Mouse (Mus musculus) cortical plate, adult 2 months (tissue): ENCODE data around the gene Mmd. TPM values are rescaled to one million over a fixed set of nuclear protein-coding genes. Genes with fewer than 3 reads are reported as not detected.

Experiments used
- H3K27ac ChIP-seq: fragments of 200-500 bp; 2 replicates; pipeline ENCODE4 v1.5.1; 2012; ENCODE audit warnings: low read length, control low read depth, inconsistent platforms; ENCODE audit not compliant: insufficient read depth
- H3K4me1 ChIP-seq: fragments of 200-500 bp; 2 replicates; pipeline ENCODE4 v1.6.1; 2011; ENCODE audit warnings: low read length; ENCODE audit not compliant: control insufficient read depth, insufficient read depth
- H3K4me3 ChIP-seq: fragments of 200-500 bp; 2 replicates; pipeline ENCODE4 v1.5.1; 2011; ENCODE audit warnings: mild to moderate bottlenecking, low read length, control low read depth; ENCODE audit not compliant: insufficient read depth
- CTCF ChIP-seq: fragments of 200-500 bp; IDR thresholded peaks from 2 replicates; pipeline ENCODE4 v1.5.1; 2011; ENCODE audit warnings: mild to moderate bottlenecking, control low read depth, low read length; ENCODE audit not compliant: insufficient read depth; ENCODE audit errors: extremely low read depth
- POLR2A ChIP-seq: fragments of 200-500 bp; IDR thresholded peaks from 2 replicates; pipeline ENCODE4 v1.6.1; 2011; ENCODE audit warnings: mild to moderate bottlenecking, low read length, control low read depth; ENCODE audit not compliant: insufficient read depth; ENCODE audit errors: extremely low read depth
- polyA plus RNA-seq: library from polyadenylated mRNA; depleted of rRNA; stranded (reverse); fragments of >200 nt; gene quantifications from 2 replicates; pipeline ENCODE4 v1.2.3, GENCODE M21; 2012; rRNA removed

The Mmd gene
- 164 and 173 TPM in 2 replicates for polyA plus RNA-seq

- Histone ChIP-seq H3K4me1 (peaks cover 6% of the 10 kb centered on the region), H3K27ac (peak within 1 kb of the TSS; percentile 93), H3K4me3 (peak within 1 kb of the TSS; percentile 90)
- TF ChIP-seq CTCF, result no peak
- TF ChIP-seq POLR2A, result peak; percentile 99
These were observed at the start of gene Mmd for GRCm38 (mm10) chr11:90249025-90249650. Gene Mmd (plus strand): TSS chr11:90249456.

- TF ChIP-seq POLR2A, result no peak
- no peak for TF ChIP-seq CTCF
- Histone ChIP-seq H3K4me3 (no peak overlapping the region), H3K27ac (no peak overlapping the region)
These were observed 48.4 kb upstream of the Mmd start for GRCm38 (mm10) chr11:90200826-90201225.

GRCm38 (mm10) chr11:90214246-90214645, 35.0 kb upstream of the Mmd start:
- H3K4me1 ChIP-seq, result no peaks in the 10 kb centered on the region
- TF ChIP-seq POLR2A, result no peak
- TF ChIP-seq CTCF, result no peak
- H3K4me3 ChIP-seq, result no peak overlapping the region
- H3K27ac ChIP-seq, result no peak overlapping the region

More at GRCm38 (mm10) chr11:90200826-90201225, 48.4 kb upstream of the Mmd start:
- no peaks in the 10 kb centered on the region for H3K4me1 ChIP-seq

GRCm38 (mm10) chr11:90220022-90220645, 29.1 kb upstream of the Mmd start:
- Histone ChIP-seq H3K4me3 (no peak overlapping the region), H3K27ac (no peak overlapping the region), H3K4me1 (no peaks in the 10 kb centered on the region)
- TF ChIP-seq POLR2A (no peak), CTCF (no peak)

- Histone ChIP-seq H3K4me3 (no peak overlapping the region), H3K4me1 (no peaks in the 10 kb centered on the region), H3K27ac (no peak overlapping the region)
- TF ChIP-seq CTCF (no peak), POLR2A (no peak)
These were observed 28.5 kb upstream of the Mmd start for GRCm38 (mm10) chr11:90220750-90221149.

- TF ChIP-seq CTCF (no peak), POLR2A (no peak)
- Histone ChIP-seq H3K4me3 (no peak overlapping the region), H3K4me1 (no peaks in the 10 kb centered on the region), H3K27ac (no peak overlapping the region)
These were observed 24.3 kb upstream of the Mmd start for GRCm38 (mm10) chr11:90224914-90225470.

GRCm38 (mm10) chr11:90227000-90227922, 22.0 kb upstream of the Mmd start:
- no peak for TF ChIP-seq CTCF
- Histone ChIP-seq H3K4me1 (no peaks in the 10 kb centered on the region), H3K27ac (no peak overlapping the region), H3K4me3 (no peak overlapping the region)

GRCm38 (mm10) chr11:90228251-90228949, 20.9 kb upstream of the Mmd start:
- peaks cover 2% of the 10 kb centered on the region; the same call in 1 of the 2 replicates for H3K4me1 ChIP-seq
- no peak for TF ChIP-seq POLR2A
- no peak for TF ChIP-seq CTCF
- no peak overlapping the region for H3K4me3 ChIP-seq
- no peak overlapping the region for H3K27ac ChIP-seq

GRCm38 (mm10) chr11:90229800-90230199, 19.5 kb upstream of the Mmd start:
- Histone ChIP-seq H3K4me3 (no peak overlapping the region), H3K4me1 (peaks cover 2% of the 10 kb centered on the region; the same call in 1 of the 2 replicates), H3K27ac (no peak overlapping the region)
- TF ChIP-seq POLR2A (no peak), CTCF (no peak)
